Mouse (Mus musculus): ENCODE results near the gene Amz2.

DNA sequence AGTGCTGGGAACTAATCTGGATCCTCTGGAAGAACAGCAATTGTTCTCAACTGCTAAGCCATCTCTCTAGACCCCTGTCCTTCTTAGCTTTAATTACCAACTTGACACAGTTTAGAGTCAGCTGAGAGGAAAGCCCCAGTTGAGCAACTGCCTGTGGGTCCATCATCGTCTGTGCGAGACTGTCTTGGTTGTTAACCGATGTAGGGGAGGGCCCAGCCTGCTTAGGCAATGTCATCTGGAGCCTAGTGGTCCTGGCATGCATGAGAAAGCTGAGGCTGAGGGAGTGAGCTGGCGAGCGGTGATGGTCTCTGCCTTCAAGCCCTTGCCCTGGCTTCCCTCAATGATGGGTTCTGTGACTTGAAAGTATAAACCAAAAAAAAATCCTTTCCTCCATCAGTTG lies 10.9 kb upstream of the Amz2 start:
- TF ChIP-seq CTCF (IDR thresholded peaks at IDR 0.05; ENCODE audit: low read depth): no peak
- TF ChIP-seq EP300 (IDR thresholded peaks at IDR 0.05; ENCODE audit: low read depth): no peak

Measured in liver, embryonic 14.5 days (tissue).